Mouse (Mus musculus) mature B cell (primary cell): ENCODE measurements around the gene Elof1.
"Not testable (repeated sequence)": the region's sequence is repeated elsewhere in the genome, so short reads cannot be mapped to it uniquely, and the experiment has no call there.

Experiments used
- in situ Hi-C: fragments of 300-500 bp; cut with MboI; formaldehyde crosslinking; loops from 2 replicates; pipeline ENCODE4 v1.14.3; 2019

Gene Elof1

GRCm38 (mm10) chr9:22092746-22093145 is 24.2 kb downstream of the Elof1 start:
- in situ Hi-C loops: no loop called here

- in situ Hi-C loops: no loop called here
These were observed 27.0 kb downstream of the Elof1 start for GRCm38 (mm10) chr9:22089986-22090385.

- in situ Hi-C loops: no loop called here
These were observed 27.7 kb downstream of the Elof1 start for GRCm38 (mm10) chr9:22089281-22089680.

GRCm38 (mm10) chr9:22087034-22087618 is 29.8 kb downstream of the Elof1 start:
- in situ Hi-C loops: no loop called here

- in situ Hi-C loops: no loop called here
These were observed 31.0 kb downstream of the Elof1 start for GRCm38 (mm10) chr9:22086012-22086411.

GRCm38 (mm10) chr9:22085022-22085834 is 31.7 kb downstream of the Elof1 start, which contains the start of gene Ecsit:
Ecsit (minus strand) TSS chr9:22085438.
- in situ Hi-C loops: no loop called here

GRCm38 (mm10) chr9:22084667-22085021 is 32.3 kb downstream of the Elof1 start:
- in situ Hi-C loops: no loop called here

GRCm38 (mm10) chr9:22076223-22076622 is 40.7 kb downstream of the Elof1 start:
- in situ Hi-C loops: no loop called here

GRCm38 (mm10) chr9:22075778-22076177 is 41.2 kb downstream of the Elof1 start:
- in situ Hi-C loops: not testable (repeated sequence)

GRCm38 (mm10) chr9:22072276-22072675 is 44.7 kb downstream of the Elof1 start:
- in situ Hi-C loops: no loop called here

GRCm38 (mm10) chr9:22070791-22071573 is 46.0 kb downstream of the Elof1 start, which contains the start of the genes Gm49318 and Zfp653:
Gm49318 (minus strand) TSS chr9:22071259.
Zfp653 (minus strand) TSS chr9:22071376.
- in situ Hi-C loops: no loop called here

- in situ Hi-C loops: loop anchor here (10.0 kb wide), 1 partner anchor 85 kb away; the partner anchor contains the start of gene Pigyl
These were observed 47.0 kb downstream of the Elof1 start for GRCm38 (mm10) chr9:22069881-22070553.

- in situ Hi-C loops: loop anchor here (10.0 kb wide), 1 partner anchor 88 kb away; the partner anchor contains the start of gene Pigyl
These were observed 49.8 kb downstream of the Elof1 start for GRCm38 (mm10) chr9:22067195-22067594.

GRCm38 (mm10) chr9:22066433-22066832 is 50.5 kb downstream of the Elof1 start:
- in situ Hi-C loops: loop anchor here (10.0 kb wide), 1 partner anchor 88 kb away; the partner anchor contains the start of gene Pigyl

- in situ Hi-C loops: loop anchor here (10.0 kb wide), 1 partner anchor 89 kb away; the partner anchor contains the start of gene Pigyl
These were observed 51.3 kb downstream of the Elof1 start for GRCm38 (mm10) chr9:22065642-22066041.

- in situ Hi-C loops: loop anchor here (10.0 kb wide), 1 partner anchor 90 kb away; the partner anchor contains the start of gene Pigyl
These were observed 52.6 kb downstream of the Elof1 start for GRCm38 (mm10) chr9:22064341-22064740.
